Mouse (Mus musculus): ENCODE measurements around the gene Vars. TPM values are rescaled to one million over a fixed set of nuclear protein-coding genes. Genes with fewer than 3 reads are reported as not detected.

Gene Vars
- polyA plus RNA-seq, 1 experiment from 2014 or later = 54.8 TPM

- H3K4me1 ChIP-seq (ENCODE audit: control insufficient read depth, insufficient read depth, low read length) = no peaks in the 10 kb centered on the region; the same call in 1 of the 2 replicates
- WGBS = 82% methylated on average over 5 of the region's 5 CpGs
- no peaks in the 10 kb centered on the region for H3K9me3 ChIP-seq (replicated peaks; ENCODE audit: control insufficient read depth, low read length, poor library complexity, severe bottlenecking)
- H3K4me2 ChIP-seq (ENCODE audit: low read length) = no peak overlapping the region
- ATAC-seq = no peak
- H3K27me3 ChIP-seq (ENCODE audit: control insufficient read depth, insufficient read depth, low read depth, low read length) = no peaks in the 10 kb centered on the region
- H3K9ac ChIP-seq (ENCODE audit: low read depth, low read length) = no peak overlapping the region
- no peaks in the 10 kb centered on the region for H3K36me3 ChIP-seq (ENCODE audit: control insufficient read depth, insufficient read depth, low read length)
- no peak overlapping the region for H3K4me3 ChIP-seq (ENCODE audit: low read depth, low read length)
- no peak overlapping the region for H3K27ac ChIP-seq (ENCODE audit: low read length)
Measured at GRCm38 (mm10) chr17:35023221-35023620, 22.4 kb downstream of the Vars start.

DNA sequence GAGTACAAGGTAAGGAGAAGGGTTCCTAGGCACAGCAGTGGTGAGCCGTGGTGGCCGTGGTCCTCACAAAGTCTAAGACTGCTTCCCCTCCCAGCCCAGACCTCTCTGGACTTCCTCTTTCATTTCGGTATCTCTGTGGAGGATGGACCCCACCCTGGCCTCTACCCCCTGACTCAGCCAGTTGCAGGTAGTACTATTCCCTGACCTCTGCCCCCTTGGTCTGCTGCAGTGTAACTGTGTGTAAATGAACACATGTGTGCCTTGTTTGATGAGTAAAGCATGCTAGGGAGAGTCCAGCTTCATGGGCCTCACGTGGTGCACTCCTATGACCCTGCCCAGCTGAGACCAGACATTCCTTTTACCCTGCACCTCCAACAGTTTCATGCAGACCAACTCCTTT, 23.0 kb downstream of the Vars start:
- Histone ChIP-seq H3K4me3 (ENCODE audit: low read depth, low read length) (no peak overlapping the region), H3K4me2 (ENCODE audit: low read length) (no peak overlapping the region), H3K27ac (ENCODE audit: low read length) (no peak overlapping the region), H3K9ac (ENCODE audit: low read depth, low read length) (no peak overlapping the region), H3K27me3 (ENCODE audit: control insufficient read depth, insufficient read depth, low read depth, low read length) (no peaks in the 10 kb centered on the region), H3K4me1 (ENCODE audit: control insufficient read depth, insufficient read depth, low read length) (no peaks in the 10 kb centered on the region; the same call in 1 of the 2 replicates), H3K36me3 (ENCODE audit: control insufficient read depth, insufficient read depth, low read length) (no peaks in the 10 kb centered on the region), H3K9me3 (replicated peaks; ENCODE audit: control insufficient read depth, low read length, poor library complexity, severe bottlenecking) (no peaks in the 10 kb centered on the region)
- WGBS = 84% methylated on average over 4 of the region's 4 CpGs
- ATAC-seq = no peak

DNA sequence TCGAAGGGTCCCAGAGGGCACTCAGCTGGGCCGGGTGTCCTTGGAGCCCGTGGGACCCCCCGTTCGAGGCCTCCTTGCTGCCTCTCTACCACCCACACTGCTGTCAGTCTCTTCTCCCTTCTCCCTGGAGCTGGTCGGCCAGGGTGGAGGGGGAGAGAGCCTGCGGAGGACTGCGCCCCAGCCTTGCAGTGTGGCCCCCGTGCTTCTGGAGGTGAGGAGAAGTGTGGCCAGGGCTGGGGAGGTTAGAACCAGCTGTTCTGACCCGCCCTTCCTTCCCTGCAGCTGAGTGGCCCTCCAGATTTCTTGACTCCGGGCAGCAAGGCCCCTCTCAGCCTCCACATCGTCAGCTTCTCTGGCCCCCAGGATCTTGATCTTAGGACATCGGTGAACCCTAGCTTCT, 23.5 kb downstream of the Vars start:
- H3K9ac ChIP-seq (ENCODE audit: low read depth, low read length) = no peak overlapping the region
- WGBS = 84% methylated on average over 12 of the region's 13 CpGs
- H3K4me2 ChIP-seq (ENCODE audit: low read length) = no peak overlapping the region
- no peak for ATAC-seq
- H3K4me3 ChIP-seq (ENCODE audit: low read depth, low read length) = no peak overlapping the region
- no peak overlapping the region for H3K27ac ChIP-seq (ENCODE audit: low read length)
- no peaks in the 10 kb centered on the region for H3K9me3 ChIP-seq (replicated peaks; ENCODE audit: control insufficient read depth, low read length, poor library complexity, severe bottlenecking)
- no peaks in the 10 kb centered on the region for H3K27me3 ChIP-seq (ENCODE audit: control insufficient read depth, insufficient read depth, low read depth, low read length)
- no peaks in the 10 kb centered on the region for H3K36me3 ChIP-seq (ENCODE audit: control insufficient read depth, insufficient read depth, low read length)
- H3K4me1 ChIP-seq (ENCODE audit: control insufficient read depth, insufficient read depth, low read length) = no peaks in the 10 kb centered on the region; the same call in 1 of the 2 replicates

DNA sequence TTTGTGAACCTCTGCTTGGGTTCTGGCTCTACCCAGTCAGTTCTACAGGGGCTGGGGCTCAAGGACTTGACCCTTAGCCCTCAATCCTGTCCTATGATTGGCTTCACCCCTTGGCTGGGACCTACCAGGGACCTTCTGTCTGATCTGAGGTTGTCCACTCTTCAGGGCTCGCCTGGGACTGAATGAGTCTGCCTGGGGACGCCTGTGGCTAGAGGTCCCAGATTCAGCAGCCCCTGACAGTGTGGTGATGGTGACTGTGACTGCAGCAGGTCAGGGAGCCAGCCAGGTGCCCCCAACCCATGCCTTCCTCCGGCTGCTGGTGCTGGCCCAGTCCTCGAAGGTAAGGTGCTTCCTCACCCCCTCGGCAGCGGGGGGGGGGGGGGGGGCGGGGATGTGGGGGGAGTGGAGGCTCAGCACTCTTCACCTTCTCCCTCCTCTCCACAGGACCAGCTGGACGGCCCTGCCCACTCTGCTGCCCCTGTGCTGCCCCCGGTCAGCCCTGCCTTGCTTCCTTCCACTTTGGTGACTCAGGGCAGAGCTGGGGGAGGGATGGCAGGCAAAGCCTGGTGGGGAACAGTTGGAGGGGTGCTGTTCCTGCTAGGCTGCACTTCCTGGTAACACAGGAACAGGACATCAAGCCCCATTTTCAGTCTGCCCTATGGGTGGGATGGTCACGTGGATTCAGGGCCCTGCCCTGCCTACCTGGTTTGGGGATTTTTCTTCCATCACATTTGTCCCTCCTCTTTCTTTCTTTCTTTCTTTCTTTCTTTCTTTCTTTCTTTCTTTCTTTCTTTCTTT, 24.1 kb downstream of the Vars start:
- 65% methylated on average over 8 of the region's 10 CpGs for WGBS
- Histone ChIP-seq H3K4me2 (ENCODE audit: low read length) (no peak overlapping the region), H3K9ac (ENCODE audit: low read depth, low read length) (no peak overlapping the region), H3K9me3 (replicated peaks; ENCODE audit: control insufficient read depth, low read length, poor library complexity, severe bottlenecking) (no peaks in the 10 kb centered on the region), H3K36me3 (ENCODE audit: control insufficient read depth, insufficient read depth, low read length) (no peaks in the 10 kb centered on the region), H3K27me3 (ENCODE audit: control insufficient read depth, insufficient read depth, low read depth, low read length) (no peaks in the 10 kb centered on the region), H3K4me1 (ENCODE audit: control insufficient read depth, insufficient read depth, low read length) (no peaks in the 10 kb centered on the region; the same call in 1 of the 2 replicates), H3K27ac (ENCODE audit: low read length) (no peak overlapping the region), H3K4me3 (ENCODE audit: low read depth, low read length) (no peak overlapping the region)
- ATAC-seq = no peak

DNA sequence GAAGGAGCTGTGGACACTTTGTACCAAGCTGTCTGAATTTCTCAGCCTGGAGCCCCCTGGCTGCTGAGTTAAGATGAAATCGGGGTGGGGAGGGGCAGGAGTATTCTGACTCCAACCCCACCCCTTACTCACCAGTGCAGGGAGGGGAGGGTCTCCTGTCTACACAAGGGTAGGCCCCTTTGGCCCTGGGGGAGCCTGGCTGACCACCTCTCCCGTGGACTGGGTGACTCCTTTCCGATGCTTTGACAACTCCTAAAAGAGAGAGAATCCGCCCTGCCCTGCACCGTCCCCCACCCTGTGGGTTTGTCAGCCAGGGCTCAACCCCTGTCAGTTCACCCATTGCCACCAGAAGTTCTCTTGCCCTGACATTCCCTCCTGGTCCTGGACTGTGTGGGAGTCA, 25.4 kb downstream of the Vars start:
- Histone ChIP-seq H3K4me2 (ENCODE audit: low read length) (no peak overlapping the region), H3K36me3 (ENCODE audit: control insufficient read depth, insufficient read depth, low read length) (no peaks in the 10 kb centered on the region), H3K9ac (ENCODE audit: low read depth, low read length) (no peak overlapping the region), H3K9me3 (replicated peaks; ENCODE audit: control insufficient read depth, low read length, poor library complexity, severe bottlenecking) (no peaks in the 10 kb centered on the region), H3K27ac (ENCODE audit: low read length) (no peak overlapping the region), H3K4me3 (ENCODE audit: low read depth, low read length) (no peak overlapping the region), H3K4me1 (ENCODE audit: control insufficient read depth, insufficient read depth, low read length) (no peaks in the 10 kb centered on the region; the same call in 1 of the 2 replicates), H3K27me3 (ENCODE audit: control insufficient read depth, insufficient read depth, low read depth, low read length) (no peaks in the 10 kb centered on the region)
- ATAC-seq = no peak
- 92% methylated on average over 5 of the region's 5 CpGs for WGBS

- WGBS = 21% methylated on average over 13 of the region's 13 CpGs
Measured at GRCm38 (mm10) chr17:35027277-35028068, 26.7 kb downstream of the Vars start, which contains the start of gene Sapcd1. Sapcd1 (minus strand) TSS chr17:35028016.

GRCm38 (mm10) chr17:35028315-35028714, 27.5 kb downstream of the Vars start:
- ATAC-seq = no peak
- Histone ChIP-seq H3K4me1 (ENCODE audit: control insufficient read depth, insufficient read depth, low read length) (no peaks in the 10 kb centered on the region; the same call in 1 of the 2 replicates), H3K27me3 (ENCODE audit: control insufficient read depth, insufficient read depth, low read depth, low read length) (no peaks in the 10 kb centered on the region), H3K4me2 (ENCODE audit: low read length) (no peak overlapping the region), H3K9ac (ENCODE audit: low read depth, low read length) (no peak overlapping the region), H3K36me3 (ENCODE audit: control insufficient read depth, insufficient read depth, low read length) (no peaks in the 10 kb centered on the region), H3K27ac (ENCODE audit: low read length) (no peak overlapping the region), H3K9me3 (replicated peaks; ENCODE audit: control insufficient read depth, low read length, poor library complexity, severe bottlenecking) (no peaks in the 10 kb centered on the region), H3K4me3 (ENCODE audit: low read depth, low read length) (no peak overlapping the region)
- 86% methylated on average over 2 of the region's 2 CpGs for WGBS

More at GRCm38 (mm10) chr17:35027277-35028068, 26.7 kb downstream of the Vars start, which contains the start of gene Sapcd1:
- no peaks in the 10 kb centered on the region for H3K36me3 ChIP-seq (ENCODE audit: control insufficient read depth, insufficient read depth, low read length)
- no peak within 1 kb of the TSS for H3K4me2 ChIP-seq (ENCODE audit: low read length)
- no peaks in the 10 kb centered on the region; the same call in 1 of the 2 replicates for H3K4me1 ChIP-seq (ENCODE audit: control insufficient read depth, insufficient read depth, low read length)
- no peak within 1 kb of the TSS for H3K4me3 ChIP-seq (ENCODE audit: low read depth, low read length)
- no peaks in the 10 kb centered on the region for H3K27me3 ChIP-seq (ENCODE audit: control insufficient read depth, insufficient read depth, low read depth, low read length)
- peak within 1 kb of the TSS; percentile 10; the same call in 1 of the 2 replicates for H3K9ac ChIP-seq (ENCODE audit: low read depth, low read length)
- H3K9me3 ChIP-seq (replicated peaks; ENCODE audit: control insufficient read depth, low read length, poor library complexity, severe bottlenecking) = no peaks in the 10 kb centered on the region
- H3K27ac ChIP-seq (ENCODE audit: low read length) = no peak within 1 kb of the TSS
- ATAC-seq = peak; percentile 46

DNA sequence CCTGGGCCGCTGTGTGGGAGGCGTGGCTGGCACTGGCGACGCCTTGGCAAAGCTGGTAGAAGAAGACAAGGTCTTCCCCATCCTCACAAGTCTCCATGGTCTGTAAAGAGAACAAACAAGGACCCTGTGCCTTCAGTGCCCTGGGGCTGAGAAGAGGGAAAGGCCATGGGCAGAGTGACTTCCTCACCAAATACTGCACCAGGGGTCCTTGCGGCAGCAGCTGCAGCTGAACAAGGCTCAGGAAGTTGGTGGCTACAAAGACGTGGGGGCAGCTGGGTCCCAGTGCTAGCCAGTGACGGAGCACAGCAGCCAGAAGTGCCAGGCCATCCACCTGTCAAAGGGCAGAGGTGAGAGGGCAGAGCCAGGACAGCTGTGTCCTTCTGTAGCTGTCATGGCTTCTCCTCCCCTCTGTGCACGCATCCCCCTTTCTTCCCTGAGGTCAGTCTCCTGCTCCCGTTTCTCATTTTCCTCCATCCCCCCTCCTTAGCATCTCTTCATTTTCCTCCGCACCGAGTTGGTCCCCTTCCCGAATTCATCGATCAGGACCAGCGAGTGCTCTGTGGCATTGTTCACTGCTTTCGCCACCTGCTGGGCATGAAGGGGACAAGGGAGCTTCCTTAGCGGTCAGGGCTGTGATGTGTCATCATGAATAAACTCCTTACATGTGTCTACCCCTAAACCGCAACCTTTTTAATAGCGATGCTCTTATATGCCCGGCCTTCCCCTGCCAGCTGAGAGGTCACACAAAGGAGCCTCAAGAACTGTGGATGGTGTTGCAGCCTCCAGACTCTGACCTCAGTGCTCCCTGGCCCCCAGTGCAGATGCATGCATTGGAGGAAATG, 29.1 kb downstream of the Vars start:
- no peak for ATAC-seq
- no peaks in the 10 kb centered on the region for H3K9me3 ChIP-seq (replicated peaks; ENCODE audit: control insufficient read depth, low read length, poor library complexity, severe bottlenecking)
- WGBS = 34% methylated on average over 19 of the region's 19 CpGs
- H3K4me2 ChIP-seq (ENCODE audit: low read length) = peak overlapping the region; percentile 56
- no peak overlapping the region for H3K27ac ChIP-seq (ENCODE audit: low read length)
- H3K4me3 ChIP-seq (ENCODE audit: low read depth, low read length) = 0 out of 2 replicates have a peak overlapping the region, but pooled peaks have one; percentile 10
- no peaks in the 10 kb centered on the region; the same call in 1 of the 2 replicates for H3K4me1 ChIP-seq (ENCODE audit: control insufficient read depth, insufficient read depth, low read length)
- H3K9ac ChIP-seq (ENCODE audit: low read depth, low read length) = peak overlapping the region; percentile 43; the same call in 1 of the 2 replicates
- no peaks in the 10 kb centered on the region for H3K36me3 ChIP-seq (ENCODE audit: control insufficient read depth, insufficient read depth, low read length)
- no peaks in the 10 kb centered on the region for H3K27me3 ChIP-seq (ENCODE audit: control insufficient read depth, insufficient read depth, low read depth, low read length)

Measured in midbrain, embryonic 16.5 days (tissue).